Mouse (Mus musculus) CD4-positive, CD25-positive, alpha-beta regulatory T cell, adult 2 months (primary cell): ENCODE data around the gene Tmsb15l.
A peak's percentile ranks its signal among the peaks of the same experiment; 100 is the strongest.
"Not testable (repeated sequence)": the region's sequence is repeated elsewhere in the genome, so short reads cannot be mapped to it uniquely, and the experiment has no call there.

ENCODE experiments used
- DNase-seq: peaks from one replicate; pipeline ENCODE4 v3.0.0-alpha.2; 2012; ENCODE audit warnings: low read depth, low spot score

Tmsb15l gene

DNA sequence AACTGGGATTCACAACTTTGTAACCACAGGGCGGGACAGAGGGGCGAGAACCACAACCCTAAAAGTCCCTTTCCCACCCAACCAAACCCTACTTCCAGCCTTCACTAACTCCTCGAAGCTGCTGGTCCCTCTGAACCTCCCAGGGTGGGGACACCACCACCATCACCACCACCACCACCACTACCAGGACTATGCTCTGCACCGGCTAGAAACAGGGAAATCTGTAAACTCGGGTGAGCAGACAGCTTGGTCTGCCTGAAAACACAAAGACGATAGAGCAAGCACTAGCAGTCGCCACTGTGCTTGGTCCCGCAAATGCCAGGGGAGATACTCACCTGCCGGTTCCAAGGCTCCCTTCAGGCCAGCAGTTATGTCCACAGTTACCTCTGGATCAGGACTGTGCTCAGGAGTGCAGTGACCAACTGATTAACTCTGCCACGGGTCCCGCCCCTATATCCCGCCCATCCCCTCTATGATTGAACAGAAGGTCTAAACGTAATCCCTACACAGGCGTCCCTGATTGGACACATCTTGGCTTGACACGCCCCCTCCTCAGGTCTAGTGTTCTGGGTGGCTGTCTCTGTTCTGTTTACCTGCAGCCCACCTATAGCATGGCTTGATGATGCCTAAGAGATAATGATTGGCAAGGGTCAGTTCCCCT, at the start of gene Tmsb15l, which contains the start of gene Tmsb15b1:
Gene Tmsb15l, minus strand, starts transcription at position 446 of the 661 bp plus-strand sequence.
Gene Tmsb15b1, minus strand, starts transcription at position 451 of the 661 bp plus-strand sequence.
- DNase-seq = peak; percentile 85

DNA sequence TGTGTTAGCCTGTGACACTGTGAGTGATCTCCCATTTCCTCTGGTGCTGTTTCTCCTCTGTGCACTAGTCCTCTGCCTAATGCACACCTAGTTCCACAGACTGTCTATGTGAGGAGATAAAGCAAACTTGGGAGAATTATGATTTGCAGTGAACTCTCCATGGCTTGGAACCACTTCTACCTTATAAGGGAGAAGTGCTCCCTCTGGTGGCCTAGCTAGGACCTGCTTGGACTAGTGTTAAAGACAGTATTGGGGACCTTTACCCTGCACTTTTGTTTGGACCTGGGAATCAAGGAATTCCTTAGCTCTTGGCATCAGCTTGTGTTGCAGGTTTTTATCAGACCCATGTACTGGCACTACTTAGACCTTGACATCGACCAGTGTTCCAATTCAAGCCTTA, 42.6 kb upstream of the Tmsb15l start:
- peak; percentile 78 for DNase-seq

DNA sequence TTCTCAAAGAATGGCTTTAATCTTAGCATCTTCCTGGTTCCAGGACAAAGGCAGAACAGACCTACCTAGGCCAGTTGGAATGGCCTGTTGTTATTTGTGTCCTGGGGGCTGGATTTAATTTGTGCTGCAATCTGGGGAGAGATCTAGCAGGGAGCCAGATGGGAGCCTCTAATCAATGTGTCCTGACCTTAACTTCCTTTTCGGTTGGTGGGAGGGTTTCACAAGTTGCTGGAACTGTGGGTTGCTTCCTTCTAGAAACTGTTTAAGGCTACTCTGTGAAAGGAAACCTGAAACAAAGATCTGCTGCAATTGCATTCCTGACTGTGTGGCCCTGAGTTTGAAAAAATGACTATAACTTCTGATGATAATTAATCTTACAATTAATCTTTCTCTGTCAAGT, 41.0 kb upstream of the Tmsb15l start:
- no peak for DNase-seq

DNA sequence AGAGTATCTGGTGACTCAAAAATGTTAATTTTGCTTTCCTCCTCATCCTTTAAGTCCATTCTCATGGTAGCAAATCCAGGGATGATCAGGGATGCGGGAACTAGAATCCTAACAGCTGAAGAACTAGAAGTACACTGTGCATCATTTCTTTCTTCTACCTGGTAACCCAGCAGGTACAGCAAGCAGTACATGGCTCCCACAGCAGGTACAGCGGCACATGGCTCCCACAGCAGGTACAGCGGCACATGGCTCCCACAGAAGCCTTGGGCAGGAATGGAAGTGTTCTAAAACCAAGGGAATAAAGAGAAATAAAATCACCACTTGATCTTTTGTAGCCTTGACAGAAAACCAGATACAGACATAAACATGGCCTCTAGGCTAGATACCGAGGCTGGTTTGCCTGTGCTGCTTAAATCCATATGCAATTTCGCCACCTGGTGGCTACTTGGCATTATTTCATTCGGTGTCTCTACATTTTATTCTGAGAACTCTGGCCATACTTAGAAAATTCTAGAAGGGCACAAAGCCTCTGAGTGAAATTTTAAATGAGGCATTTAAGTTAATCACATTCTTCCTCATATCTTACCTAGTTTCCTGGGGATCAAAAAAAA, 38.5 kb upstream of the Tmsb15l start:
- DNase-seq = peak; percentile 83

DNA sequence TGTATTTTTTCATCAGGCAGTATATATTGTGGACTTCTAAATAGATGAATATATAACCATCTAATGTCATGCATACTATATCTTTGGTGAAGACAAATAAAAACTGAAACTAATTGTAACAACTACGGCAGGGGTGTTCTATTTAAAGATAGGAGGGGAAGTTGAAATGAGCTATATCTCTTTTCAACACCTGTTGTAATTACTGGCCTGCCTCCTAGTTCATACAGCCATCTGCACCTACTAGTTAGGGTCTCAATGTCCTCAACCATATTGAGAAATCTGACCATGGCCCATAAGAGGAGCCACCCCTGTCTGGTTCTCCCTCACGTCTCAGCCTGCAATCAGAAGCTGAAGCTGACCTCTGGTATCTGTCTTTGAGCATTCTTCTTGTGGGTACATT, 19.6 kb upstream of the Tmsb15l start:
- no peak for DNase-seq

DNA sequence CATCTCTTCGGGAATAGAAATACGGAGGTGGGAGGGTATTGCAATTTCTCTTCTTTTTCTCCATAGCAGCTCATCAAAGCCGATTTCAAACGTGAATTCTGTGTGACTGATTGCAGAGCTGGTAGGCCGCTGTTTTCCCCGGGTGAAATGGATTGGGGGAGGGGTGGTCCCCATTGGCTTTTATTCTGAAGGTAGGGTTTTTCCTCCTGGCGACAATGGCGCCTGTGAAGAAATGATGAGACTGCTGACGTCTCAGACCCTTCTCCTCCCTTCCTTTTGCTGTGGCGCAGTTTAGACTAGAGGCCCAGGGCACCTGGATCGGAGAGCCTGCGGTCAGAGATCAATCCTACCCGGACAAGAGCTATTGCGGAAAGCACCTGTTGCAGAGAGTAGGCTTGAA, 17.0 kb upstream of the Tmsb15l start:
- peak; percentile 29 for DNase-seq

DNA sequence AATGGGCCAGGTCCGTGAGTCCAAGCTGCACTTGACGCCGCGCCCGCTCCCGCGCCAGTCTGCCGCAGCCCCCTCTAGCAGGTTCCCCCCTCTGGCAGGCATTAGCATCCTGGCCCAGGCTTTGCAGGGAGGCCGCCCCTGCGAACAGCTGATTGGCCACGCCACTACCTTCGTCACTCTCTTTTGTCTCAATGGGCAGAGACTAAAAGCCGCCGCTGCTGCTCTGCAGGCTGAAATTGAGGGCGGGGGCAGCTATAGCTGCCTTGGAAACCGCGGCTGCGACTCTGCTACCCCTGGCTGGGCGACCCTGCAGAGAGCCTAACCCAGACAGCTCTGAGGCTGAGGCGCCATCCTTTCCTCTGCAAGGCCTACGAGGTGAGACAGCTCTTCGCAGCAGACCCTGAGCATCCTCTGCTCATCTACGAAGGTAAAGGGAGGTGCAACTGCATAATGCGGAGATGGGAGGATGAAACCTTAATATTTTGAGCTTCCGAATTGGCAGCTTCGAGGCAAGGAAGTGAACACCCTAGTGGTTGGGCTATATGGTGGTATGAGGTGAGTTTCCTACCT, 16.4 kb upstream of the Tmsb15l start, which contains the start of gene Zcchc18:
Gene Zcchc18, plus strand, starts transcription at position 178 of the 570 bp plus-strand sequence.
- DNase-seq = peak; percentile 80

DNA sequence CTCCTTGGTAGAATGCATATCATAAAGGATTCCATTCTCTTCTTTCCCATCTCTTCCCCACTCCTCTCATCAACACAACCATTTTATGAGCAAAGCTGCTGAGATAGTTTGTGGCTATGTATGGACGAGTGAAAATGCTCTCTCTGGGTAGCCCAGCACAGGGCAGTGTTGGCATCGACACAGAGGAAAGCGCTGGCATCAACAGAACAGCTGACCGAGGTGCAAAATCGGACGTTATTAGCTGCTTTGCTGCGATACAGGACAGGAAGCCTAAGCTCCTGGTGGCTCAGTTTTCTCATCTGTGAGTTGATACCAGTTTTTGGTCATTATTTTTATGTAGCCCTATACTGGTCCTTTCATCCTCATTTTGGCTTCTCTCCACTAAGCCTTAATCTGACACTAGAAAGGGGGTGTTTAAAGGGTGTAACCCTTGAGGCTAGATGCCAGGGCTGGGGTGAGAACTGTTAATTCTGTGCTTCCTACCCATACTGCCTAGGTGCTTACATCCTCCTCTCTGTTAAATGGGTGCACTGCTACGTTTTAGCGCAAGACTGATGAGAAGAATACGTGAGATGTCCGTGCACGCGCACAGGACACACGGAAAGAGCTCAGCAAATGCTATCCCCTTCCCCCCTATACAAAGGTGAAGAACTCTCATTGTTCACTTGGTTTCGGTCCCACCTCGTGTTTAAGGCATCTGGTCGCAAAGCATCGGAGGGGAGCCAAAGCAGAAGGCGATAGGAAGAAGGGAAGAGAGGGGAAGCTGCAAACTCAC, 15.7 kb upstream of the Tmsb15l start:
- DNase-seq = peak; percentile 49

DNA sequence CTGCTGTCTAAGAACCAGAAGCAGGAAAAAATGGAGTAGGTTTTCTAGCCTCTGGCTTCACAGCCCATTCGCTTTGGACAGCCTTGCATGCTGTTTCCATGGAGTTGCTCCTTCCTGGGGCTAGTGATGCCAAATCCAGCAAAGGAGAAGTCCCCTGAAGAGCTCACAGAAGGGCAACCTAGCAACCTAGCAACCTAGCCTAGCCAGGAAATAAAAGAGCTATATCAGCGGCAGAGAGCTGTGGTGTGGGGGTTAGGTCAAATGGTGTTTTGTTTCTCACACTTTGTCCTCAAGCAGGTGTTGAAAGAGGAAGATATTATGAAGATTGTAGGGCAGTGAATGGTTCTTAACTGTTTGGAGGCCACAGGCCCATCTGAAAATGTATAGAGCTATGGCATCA, 14.6 kb upstream of the Tmsb15l start:
- peak; percentile 2 for DNase-seq

DNA sequence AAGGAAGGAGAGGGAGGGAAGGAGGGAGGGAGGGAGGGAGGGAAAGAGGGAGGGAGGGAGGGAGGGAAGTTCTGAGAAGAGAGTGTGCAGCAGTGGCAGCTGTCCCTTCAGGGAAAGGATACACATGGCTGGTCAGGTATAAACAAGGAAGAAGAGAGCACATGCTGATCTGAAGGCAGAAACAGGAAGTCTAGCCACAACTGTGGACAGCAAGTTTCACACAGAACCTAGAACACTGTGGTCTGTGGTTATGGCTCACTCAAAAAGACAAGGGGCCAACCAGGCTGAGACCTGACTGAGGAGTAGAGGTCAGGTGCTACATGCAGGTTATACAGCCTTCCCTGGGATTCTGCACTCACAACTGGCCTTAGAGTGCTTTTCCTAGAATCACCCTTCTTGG, 9.4 kb upstream of the Tmsb15l start:
- peak; percentile 14 for DNase-seq

DNA sequence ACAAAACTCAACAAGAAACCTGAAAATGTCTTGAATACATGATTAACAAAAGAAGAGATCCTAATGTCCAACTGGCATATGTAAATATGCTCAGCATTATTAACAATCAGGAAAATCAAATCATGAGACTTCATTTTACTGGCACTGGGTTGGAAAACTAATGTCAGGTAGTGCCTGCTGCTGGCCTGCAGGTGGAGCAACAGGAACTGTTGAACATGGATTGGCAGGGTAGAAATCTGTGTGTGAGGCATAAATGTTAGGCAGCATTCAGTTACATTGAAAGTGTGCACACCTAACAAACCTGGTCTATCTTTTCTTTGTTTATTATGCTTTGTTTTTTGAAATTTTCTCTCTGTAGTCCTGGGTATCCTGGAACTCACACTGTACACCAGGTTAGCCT, 1.9 kb upstream of the Tmsb15l start:
- DNase-seq = peak; percentile 49

DNA sequence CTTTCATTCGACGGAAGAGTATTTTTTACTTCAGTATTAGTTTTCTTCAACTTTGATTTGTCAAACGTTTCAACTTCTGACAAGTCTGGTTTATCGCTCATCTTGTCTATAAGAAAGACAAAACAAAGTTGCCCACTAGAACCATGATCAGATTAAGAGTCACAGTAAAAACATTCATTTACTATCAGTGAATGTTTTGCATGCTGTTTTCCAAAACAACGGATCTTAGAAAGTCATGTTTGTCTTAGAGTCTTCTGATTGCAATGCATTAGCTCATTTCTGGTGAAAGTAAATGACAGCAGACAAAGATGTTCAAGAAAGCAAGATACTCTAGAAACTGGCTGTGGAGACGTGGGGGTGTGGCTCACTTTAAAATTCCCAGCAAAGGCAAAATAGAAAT, 1.3 kb downstream of the Tmsb15l start, which contains the start of gene Tmsb15b2:
Gene Tmsb15b2, minus strand, starts transcription at position 101 of the 400 bp plus-strand sequence.
- not testable (repeated sequence) for DNase-seq

DNA sequence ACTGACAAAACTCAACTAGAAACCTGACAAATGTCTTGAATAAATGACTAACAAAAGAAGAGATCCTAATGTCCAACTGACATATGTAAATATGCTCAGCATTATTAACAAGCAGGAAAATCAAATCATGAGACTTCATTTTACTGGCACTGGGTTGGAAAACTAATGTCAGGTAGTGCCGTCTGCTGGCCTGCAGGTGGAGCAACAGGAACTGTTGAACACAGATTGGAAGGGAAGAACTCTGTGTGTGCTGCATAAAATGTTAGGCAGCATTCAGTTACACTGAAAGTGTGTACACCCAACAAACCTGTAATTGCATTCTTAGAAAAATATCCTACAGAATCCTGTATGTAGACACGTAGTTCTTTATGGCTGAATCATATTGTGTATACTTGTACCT, 17.0 kb downstream of the Tmsb15l start:
- peak; percentile 32 for DNase-seq

DNA sequence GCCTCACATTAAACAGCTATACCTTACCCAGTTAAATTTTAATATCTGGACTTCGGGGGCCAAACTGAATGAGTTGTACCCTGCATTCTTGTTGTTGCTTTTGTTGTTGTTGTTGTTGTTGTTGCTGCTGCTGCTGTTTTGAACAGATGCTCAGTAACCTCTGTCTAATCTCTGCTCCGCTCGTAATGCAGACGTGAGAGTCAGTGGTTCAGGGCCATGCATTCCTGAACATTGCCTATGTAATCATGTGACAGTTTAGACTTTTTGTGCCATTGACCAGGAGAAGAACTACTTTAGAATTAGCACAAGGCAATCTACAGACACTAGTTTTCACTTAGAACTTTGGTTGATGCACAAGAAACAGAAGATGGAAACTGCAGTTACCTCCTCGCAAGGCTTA, 18.4 kb downstream of the Tmsb15l start:
- not testable (repeated sequence) for DNase-seq

DNA sequence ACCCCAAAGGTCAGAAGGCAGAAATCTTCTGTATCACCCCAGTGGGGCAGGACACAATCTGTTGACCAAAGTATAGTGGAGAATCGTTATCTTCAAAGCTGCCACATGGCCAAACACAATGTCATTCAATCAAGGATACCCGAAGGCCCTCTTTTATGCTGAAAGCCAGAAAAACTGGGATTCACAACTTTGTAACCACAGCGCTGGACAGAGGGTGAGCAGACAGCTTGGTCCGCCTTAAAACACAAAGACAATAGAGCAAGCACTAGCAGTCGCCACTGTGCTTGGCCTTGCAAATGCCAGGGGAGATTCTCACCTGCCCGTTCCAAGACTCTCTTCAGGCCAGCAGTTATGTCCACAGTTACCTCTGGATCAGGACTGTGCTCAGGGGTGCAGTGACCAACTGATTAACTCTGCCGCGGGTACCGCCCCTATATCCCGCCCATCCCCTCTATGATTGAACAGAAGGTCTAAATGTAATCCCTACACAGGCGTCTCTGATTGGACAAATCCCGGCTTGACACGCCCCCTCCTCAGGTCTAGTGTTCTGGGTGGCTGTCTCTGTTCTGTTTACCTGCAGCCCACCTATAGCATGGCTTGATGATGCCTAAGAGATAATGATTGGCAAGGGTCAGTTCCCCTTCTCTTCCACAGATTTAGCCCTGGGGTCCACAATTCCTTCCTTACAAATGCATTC, 18.9 kb downstream of the Tmsb15l start:
- DNase-seq = peak; percentile 14

DNA sequence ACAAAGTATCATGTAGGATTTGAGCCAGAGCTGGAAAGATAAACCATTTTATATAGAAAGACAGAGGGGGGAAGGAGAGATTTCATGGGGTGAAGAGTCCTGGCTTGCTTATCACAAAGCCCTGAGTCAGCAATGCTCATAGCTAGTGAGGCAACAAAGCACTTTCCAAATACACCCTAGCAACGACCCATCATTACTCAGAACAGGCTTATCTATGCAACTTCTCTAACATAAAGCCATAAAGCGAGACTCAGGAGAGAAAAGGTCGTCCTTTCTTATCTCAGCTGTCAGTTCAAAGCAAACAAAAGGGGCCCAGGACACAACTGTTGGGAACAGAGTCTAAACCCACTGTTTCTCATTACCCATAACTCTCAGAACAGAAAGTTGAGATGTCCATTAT, 38.7 kb downstream of the Tmsb15l start:
- no peak for DNase-seq

DNA sequence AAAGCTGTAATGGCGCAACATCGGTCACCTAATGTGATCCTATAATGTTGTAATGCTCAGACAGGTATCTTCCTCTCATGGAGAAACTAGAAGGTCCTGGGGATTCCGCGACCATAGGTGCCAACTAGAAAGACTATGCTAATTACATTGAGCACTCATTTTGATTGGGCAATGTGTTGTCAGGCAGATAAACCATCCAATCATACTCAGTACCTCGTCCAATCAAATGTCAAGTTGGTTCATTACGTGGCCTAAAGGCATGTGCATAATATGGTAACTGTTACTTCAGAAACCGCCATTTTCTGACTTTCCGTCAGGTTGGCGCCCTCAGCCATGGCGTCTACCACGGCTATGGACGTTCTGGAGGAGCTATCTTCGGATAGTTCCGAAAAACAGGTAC, 49.6 kb downstream of the Tmsb15l start, which contains the start of gene H2bfm:
Gene H2bfm, plus strand, starts transcription at position 295 of the 400 bp plus-strand sequence.
- DNase-seq = peak; percentile 31

DNA sequence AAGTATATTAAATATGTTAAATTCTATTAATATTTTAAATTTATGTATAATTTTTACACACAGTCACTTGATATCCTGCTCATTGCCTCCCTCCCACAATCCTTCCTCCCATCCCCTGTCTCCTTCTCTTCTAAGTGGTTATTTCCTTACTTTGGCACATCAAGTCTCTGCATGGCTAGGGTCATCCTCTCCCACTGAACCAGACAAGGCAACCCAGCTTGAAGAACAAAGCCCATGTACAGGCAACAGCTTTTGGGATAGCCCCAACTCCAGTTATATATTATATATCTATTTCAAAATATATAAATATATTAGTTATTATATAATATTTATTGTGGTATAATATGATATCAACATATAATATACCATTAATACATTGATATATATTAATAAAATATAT, 50.8 kb downstream of the Tmsb15l start:
- DNase-seq = peak; percentile 3
